Mouse (Mus musculus): ENCODE measurements around the gene Meis2.

Meis2 gene

GRCm38 (mm10) chr2:115897559-115897958 is 168.1 kb downstream of the Meis2 start:
- no peak for DNase-seq (ENCODE audit: low read depth, low spot score)

GRCm38 (mm10) chr2:115897001-115897400 is 168.6 kb downstream of the Meis2 start:
- DNase-seq (ENCODE audit: low read depth, low spot score), result no peak

- peak; percentile 36 for DNase-seq (ENCODE audit: low read depth, low spot score)
These were observed 169.9 kb downstream of the Meis2 start for GRCm38 (mm10) chr2:115895717-115896116.

GRCm38 (mm10) chr2:115895256-115895655 is 170.4 kb downstream of the Meis2 start:
- no peak for DNase-seq (ENCODE audit: low read depth, low spot score)

GRCm38 (mm10) chr2:115893113-115893512 is 172.5 kb downstream of the Meis2 start:
- no peak for DNase-seq (ENCODE audit: low read depth, low spot score)

DNA sequence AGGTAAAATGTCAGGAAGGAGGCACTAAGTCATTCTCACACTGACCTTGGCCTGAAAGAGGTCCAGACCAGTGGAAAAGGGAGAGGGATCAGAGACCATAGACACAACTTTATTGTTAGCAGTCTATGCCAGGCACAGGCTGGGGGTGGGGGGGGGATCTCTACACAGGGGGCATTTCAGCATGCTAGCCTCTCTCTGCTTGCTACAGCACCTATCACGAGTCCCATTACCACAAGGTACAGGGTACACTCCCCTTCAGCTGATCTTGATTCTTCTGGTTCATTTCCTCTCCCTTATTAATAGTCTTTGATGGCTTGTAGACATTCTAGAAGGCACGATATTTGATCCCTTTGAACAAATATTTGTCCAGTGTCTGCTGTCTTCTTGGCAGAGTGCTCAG is 174.9 kb downstream of the Meis2 start:
- DNase-seq (ENCODE audit: low read depth, low spot score), result no peak

DNA sequence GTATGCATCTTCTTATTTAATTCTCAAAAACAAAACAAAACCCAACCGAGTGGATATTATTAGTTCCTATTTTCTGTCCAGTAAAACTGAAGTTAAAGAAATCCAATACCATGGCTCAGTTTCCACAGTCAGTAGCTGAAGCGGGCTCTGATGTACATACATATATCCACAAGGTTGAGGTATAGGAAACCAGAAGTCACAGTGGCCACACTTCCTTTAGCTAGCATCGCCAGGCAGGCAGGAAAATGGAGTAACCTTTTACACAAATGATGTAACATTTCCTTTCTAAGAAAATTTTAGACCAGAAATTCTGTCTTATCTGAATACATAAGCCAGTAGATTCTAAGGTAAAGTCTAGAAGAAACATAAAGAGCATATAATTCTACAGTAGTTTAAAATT is 175.6 kb downstream of the Meis2 start:
- no peak for DNase-seq (ENCODE audit: low read depth, low spot score)

DNA sequence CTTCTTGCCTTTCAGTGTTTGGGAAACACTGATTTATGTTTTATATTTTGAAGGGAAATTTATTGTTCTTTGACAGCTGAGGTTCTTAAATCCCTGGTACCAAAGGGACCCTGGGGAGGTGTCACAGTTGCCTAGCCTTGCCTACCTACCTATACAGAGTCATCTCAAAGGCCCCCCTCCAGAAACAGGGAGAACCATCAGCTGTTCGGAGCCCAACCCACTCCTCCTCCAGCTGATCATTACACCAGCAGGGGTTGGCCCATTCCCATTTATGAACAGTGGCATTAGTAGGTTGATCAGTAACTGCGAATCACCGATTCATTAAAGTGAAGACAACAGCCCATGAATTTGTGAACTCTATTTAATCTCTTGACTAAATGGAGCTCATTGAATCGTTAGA is 176.4 kb downstream of the Meis2 start:
- no peak for DNase-seq (ENCODE audit: low read depth, low spot score)

- DNase-seq (ENCODE audit: low read depth, low spot score), result no peak
These were observed 177.1 kb downstream of the Meis2 start for GRCm38 (mm10) chr2:115888336-115889077.

GRCm38 (mm10) chr2:115887631-115888030 is 178.0 kb downstream of the Meis2 start:
- no peak for DNase-seq (ENCODE audit: low read depth, low spot score)

- DNase-seq (ENCODE audit: low read depth, low spot score), result no peak
These were observed 181.5 kb downstream of the Meis2 start for GRCm38 (mm10) chr2:115884184-115884583.

GRCm38 (mm10) chr2:115883520-115883919 is 182.1 kb downstream of the Meis2 start:
- DNase-seq (ENCODE audit: low read depth, low spot score), result no peak

DNA sequence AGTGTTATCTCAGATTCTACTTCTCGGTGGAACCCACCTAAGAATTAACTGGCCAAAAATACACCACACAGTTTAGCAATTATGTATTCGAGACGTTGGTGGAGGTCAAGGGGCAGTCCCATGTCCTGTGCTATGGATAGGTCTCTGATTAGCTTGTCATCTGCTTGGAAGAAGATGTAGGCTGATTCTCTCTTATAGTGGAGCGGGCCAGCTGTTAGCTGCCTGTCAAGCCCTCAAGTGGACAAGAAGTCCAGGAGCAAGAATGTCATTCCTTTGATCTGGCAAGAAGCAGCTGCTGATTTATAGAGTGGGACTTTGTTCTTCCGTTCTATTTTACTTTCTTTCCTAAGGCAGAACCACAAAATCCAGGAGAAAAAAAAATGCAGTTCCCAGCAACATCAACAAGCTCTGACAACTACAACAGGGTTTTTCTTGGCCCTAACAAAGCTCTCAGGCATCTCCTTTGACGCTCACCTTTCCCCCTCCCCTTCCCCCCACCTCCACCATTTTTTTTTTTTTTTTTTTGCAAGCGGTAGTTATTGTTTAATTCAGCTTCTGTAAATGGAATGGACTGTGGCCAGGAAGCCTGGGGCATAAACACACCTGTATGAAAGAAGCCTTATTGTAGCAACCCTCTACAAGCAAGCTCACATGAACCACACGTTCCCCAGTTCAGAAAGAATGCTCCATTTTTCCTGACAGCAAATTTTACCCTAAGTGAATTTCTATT is 189.7 kb downstream of the Meis2 start:
- DNase-seq (ENCODE audit: low read depth, low spot score), result no peak

GRCm38 (mm10) chr2:115872851-115873250 is 192.8 kb downstream of the Meis2 start:
- no peak for DNase-seq (ENCODE audit: low read depth, low spot score)

GRCm38 (mm10) chr2:115869966-115870365 is 195.7 kb downstream of the Meis2 start:
- no peak for DNase-seq (ENCODE audit: low read depth, low spot score)

GRCm38 (mm10) chr2:115860600-115861347 is 204.9 kb downstream of the Meis2 start:
- DNase-seq (ENCODE audit: low read depth, low spot score), result no peak

- no peak for DNase-seq (ENCODE audit: low read depth, low spot score)
These were observed 205.5 kb downstream of the Meis2 start for GRCm38 (mm10) chr2:115860141-115860480.

DNA sequence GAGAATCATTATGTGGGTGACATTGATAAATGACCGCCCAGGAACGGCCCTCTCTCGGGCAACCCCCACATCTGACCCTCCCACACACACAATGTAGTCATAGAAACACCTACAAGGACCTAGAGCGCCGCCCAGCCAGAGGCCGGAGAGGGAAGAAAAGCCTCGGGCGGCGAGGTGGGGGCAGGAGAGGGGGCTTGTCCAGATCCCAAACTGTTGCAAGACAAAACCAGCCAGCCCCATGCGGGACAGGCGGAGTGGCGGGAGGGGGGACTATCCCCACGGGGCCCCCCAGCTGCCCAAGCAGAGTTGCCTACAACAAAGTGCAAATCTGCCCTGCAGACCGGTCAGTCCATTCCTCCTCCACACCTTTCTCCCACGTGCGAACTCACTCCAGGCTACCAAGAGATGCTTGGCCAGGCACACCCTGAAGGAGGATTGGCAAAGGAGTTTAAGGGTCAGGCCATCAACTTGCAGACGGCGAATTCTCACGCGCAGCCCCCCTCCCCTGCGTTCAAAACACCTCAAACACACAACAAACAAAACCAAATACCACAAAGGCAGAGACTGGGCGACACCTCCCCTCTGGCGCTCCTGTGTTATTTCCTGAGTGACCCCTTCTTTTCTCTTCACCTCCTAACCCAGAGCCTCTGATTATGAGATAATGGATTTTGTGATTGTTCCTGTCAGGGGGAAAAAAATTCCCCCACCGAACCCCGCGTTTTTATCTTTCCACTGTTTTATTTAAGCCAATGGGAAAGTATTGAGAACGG is 206.1 kb downstream of the Meis2 start:
- no peak for DNase-seq (ENCODE audit: low read depth, low spot score)

DNA sequence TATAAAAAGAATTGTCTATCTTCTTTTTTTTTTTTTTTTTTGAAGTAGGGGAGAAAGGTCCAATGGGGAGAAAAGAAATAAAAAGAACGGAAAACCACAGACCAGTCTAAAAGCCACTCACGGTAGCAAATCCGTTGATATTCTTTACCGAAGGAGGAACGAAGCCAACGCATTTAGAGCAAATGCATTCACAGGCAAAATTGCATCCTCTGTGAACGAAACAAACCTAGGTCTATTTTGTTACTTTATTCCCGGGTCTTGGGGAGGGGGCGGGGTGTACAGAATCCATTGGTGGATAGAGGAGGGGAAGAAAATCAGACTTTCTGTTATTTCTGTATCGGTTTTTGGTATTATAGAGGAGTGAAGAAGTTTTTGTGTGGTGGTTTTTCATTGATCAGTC is 206.7 kb downstream of the Meis2 start:
- DNase-seq (ENCODE audit: low read depth, low spot score), result no peak

DNA sequence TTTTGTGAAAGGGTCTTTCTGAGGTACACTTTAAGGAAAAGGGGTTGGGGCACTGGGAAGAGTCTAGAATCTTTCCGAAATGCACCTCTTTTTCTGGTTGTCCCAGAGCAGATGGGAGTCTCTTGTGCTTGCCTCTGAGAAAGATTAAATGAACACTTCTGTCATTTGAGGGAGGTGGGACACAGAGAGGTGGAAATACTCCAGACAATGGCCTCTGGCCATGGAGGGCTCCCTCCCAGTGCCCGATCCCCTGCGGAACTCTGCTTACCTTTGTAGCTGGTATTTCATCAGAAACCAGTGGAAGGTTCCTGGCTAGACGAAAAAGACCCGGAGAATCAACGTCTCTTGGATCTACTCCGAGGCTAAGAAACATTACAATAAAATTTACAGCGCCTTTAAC is 207.4 kb downstream of the Meis2 start:
- no peak for DNase-seq (ENCODE audit: low read depth, low spot score)

GRCm38 (mm10) chr2:115857123-115858080 is 208.2 kb downstream of the Meis2 start:
- no peak for DNase-seq (ENCODE audit: low read depth, low spot score)

Measured in retina, postnatal 7 days (tissue).